Mouse (Mus musculus) left cerebral cortex, postnatal 25 days (tissue): ENCODE results near the gene Calr. TPM values are rescaled to one million over a fixed set of nuclear protein-coding genes. Genes with fewer than 3 reads are reported as not detected.

Experiments used
- DNase-seq, 2 experiments: peaks; one replicate each; pipeline ENCODE4 v3.0.0; 2022; ENCODE audit warnings: low spot score in 2 of 2, mixed read lengths in 1 of 2
- intact Hi-C: fragments of 180-260 bp; cut with DNase I; formaldehyde crosslinking; loops from one replicate; pipeline ENCODE4 v1.15.1; 2025
- total RNA-seq, 2 experiments: library from RNA; stranded (reverse); gene quantifications; 2 replicates each; pipeline ENCODE4 v1.2.3; 2021

Calr gene
- total RNA-seq, 2 experiments from 2014 or later: 562 to 564 TPM

DNA sequence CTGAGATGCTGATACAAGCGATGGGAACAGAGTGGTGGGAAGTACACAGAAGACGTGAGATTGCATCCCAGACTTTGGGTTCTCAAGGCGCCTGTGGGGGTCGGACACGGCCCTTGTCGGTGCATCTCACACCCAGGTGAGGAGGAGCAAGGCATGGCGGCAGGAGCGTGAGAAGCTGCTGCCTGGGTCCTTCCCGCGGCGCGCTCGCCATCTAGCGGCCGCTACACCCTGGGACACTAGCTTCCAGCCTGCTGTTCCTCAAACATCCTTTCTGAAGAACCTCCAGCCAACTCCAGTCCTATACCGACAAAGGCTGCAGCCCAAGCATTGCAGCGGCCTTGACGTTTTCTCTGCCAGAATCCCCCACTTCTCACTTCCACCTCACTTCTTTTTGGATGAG, 23.1 kb downstream of the Calr start:
- DNase-seq: peak; percentile 62 to 79
- intact Hi-C loops: no loop called here

DNA sequence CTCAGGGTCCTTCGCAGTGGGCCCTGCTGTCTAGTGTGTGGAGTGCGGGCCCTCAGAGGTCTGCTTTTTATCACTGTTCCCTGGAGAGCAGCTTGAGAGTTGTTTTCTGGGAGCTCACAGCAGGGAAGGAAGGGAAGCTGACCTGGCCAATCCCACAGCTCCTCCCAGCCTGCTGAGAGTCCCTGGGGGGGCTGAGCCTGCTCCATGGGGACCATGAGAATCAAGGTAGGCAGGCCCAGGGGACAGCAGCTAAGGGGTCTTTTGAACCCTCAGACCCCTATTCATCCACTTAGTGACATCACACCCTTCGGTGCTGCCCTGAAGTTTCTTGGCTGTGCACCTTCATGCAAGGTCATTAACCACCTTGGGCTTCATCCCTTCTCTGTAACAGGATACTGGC, 24.0 kb downstream of the Calr start, which contains the start of gene Dand5:
Dand5 (minus strand) TSS at position 101 of the 400 bp plus-strand sequence.
- intact Hi-C loops: no loop called here

DNA sequence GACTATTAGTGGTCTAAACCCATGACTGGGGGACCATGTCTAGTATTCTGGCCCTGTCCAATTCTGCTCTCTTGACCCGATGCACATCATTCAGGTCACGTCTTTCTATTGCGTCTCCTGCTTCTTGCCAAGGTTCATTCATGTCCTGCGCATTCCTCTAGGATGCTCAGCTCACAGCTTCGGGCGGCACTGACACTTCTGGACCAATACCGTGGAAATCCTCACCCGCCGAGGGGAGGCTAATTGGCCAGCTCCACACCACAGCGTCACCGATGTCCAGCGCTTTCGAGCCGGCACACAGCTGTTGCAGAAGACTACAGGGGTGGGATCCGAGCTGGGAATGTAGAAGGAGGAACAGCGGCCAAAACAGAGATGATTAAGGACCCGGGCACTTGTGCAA, 30.6 kb downstream of the Calr start:
- intact Hi-C loops: no loop called here

More for the DNA sequence above, 24.0 kb downstream of the Calr start, which contains the start of gene Dand5:
- no peak for DNase-seq

DNA sequence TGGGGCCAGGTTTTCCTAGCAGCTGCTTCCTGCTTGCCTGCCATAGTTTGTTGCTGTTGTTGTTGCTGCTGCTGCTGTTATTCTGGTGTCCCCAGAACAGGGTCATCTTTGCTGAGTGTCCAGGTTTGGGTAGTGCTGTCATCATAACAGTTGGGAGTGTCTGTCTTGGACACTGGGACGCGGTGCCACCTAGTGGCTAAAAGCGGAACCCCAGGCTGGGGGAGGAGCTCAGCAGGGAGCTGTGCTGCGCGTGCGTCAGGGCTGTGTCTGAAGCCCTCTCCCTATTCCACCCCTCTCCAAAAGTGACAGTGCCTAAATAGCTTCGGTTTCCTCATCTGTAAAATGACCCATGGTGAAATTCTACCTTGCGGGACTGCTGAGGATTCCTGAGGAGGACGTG, 31.2 kb downstream of the Calr start:
- intact Hi-C loops: no loop called here
- DNase-seq: peak; percentile 95 to 98

More for the DNA sequence above, 30.6 kb downstream of the Calr start:
- no peak for DNase-seq

DNA sequence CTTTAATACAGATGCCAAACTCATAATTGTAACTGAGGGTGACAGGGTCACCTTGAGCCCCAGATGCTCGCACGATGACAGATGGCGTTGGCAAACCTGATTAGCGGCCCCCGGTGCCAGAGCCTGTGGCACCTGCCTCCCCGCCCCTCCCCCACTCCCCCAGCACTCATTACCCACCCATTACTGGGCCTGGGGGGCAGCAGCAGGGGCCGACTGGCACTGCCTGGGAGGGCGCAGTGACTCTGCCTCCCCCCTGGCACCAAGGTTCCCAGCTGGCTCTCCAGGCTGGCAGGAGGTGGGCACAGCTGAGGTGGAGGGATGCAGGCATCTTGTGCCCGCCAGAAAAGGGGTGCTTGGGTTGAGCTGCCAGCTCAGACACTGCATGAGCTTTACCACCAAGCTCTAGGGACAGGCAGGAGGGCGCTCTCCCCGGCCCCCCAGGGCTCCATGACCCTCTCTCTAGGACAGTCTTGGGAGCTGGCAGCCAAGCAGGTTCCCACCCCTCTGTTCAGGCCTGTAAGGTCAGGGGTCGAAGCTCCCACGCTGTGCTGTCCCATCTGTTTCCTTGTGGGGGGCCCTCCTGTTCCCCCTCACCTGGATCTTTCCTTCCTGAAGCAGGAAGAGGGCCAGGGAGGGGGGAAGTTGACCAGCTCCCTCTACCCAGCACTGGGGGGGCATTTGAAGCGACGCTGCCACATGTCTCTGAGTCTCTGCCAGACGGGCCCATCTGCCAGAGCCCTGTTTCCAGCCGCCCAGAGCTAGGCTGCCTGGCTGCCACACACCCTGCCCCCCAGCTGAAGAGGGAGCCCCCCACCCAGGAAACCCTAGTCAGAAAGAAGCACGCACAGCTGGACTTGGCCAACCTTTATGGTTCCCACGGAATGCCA, 31.9 kb downstream of the Calr start:
- intact Hi-C loops: loop anchor here (5.0 kb wide), 1 partner anchor 177 kb away; no protein-coding TSS in a partner anchor
- DNase-seq: no peak

DNA sequence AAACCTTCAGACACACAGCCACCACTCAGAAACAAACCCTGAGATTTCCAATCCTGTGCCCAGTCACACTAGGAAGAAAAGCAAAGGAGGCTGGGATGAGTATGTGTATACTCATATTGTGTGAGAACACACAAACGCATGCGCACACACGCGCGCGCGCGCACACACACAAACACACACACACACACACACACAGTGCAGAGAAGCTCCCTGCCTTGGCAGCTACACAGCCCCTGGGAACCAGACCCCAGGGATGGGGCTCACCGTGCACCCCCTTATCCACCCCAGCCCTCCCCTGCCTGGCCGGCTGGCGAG, 32.5 kb downstream of the Calr start:
- intact Hi-C loops: loop anchor here (5.0 kb wide), 1 partner anchor 177 kb away; no protein-coding TSS in a partner anchor
- no peak for DNase-seq

DNA sequence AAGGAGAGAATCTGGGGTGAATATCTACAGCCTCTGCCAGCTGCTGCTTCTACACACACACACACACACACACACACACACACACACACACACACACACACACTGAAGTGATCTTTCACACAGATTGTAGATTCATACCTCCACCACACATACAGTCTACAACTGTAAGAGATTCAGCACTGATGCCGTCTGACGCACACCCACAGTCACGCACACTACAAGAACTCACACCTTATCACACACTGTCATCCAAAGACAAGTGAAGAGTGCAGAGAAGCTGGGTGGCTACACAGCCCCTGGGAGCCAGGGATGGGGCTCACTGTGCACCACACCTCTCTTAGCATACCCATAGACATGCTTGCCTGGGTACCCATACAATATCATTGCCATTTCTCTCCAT, 32.9 kb downstream of the Calr start:
- intact Hi-C loops: loop anchor here (2.0 to 5.0 kb wide), 4 partner anchors 105 to 221 kb away; no protein-coding TSS in a partner anchor

DNA sequence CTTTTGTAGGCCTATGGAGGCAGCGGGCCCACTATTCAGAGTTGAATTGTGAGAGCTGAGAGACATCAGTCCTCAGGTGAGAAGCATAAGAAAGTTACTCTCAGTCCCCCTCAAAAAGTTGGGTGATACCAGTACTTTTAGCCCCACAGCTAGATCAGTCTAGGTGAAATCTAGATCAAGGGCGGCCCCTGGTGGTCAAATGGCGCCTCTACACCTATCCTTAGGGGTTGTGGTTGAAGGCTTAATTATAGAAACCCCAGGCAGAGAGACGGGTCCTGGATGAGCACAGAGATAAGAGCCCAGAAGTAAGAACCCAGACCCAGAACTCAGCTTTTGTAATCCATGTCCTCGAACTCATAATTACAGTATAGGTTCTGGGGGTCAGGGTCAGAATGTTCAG, 33.7 kb downstream of the Calr start:
- DNase-seq: peak; percentile 76 to 90
- intact Hi-C loops: loop anchor here (2.0 to 5.0 kb wide), 4 partner anchors 104 to 220 kb away; no protein-coding TSS in a partner anchor

More for the DNA sequence above, 32.9 kb downstream of the Calr start:
- DNase-seq: no peak

DNA sequence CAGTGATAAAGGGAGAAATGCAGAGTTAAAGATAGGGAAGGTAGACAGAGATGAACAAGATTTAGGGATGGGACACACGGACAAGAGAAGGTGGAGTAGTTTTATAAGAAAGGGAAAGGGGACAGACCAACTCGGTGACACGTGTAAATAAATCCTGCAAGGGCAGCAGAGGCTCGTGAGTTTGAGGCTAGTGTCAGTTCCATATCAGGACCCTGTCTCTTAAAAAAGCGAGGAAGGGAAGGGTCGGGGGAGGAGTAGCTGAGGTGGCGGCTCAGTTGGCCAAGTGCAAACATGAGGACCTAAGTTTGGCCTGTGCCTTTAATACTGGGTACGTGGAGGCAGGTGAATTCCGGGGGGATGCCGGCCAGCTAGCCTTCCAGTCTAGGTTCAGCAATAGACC, 35.4 kb downstream of the Calr start:
- intact Hi-C loops: loop anchor here (1.0 to 5.0 kb wide), 2 partner anchors 74 to 174 kb away; no protein-coding TSS in a partner anchor

DNA sequence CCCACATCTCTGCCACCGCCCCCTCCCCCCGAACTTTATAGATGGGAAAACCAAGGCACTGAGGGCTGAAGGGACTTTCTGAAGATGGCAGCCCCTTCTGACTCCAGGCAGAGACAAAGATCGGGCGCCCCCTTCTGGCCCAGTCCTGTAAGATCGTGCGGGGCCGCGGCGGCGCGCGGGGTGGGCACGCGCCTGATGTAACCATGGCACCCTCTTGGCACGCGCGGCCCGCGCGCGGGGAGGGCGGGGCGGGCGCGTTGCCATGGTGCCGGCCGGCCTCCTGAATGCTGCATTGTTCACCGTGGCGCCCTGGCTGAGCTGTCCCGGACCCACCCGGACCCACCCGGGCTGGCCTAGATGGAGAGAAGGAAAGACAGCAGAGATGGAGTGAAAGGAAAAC, 35.8 kb downstream of the Calr start:
- peak; percentile 97 for DNase-seq
- intact Hi-C loops: loop anchor here (1.0 to 5.0 kb wide), 2 partner anchors 74 to 174 kb away; no protein-coding TSS in a partner anchor

More for the DNA sequence above, 35.4 kb downstream of the Calr start:
- no peak for DNase-seq

DNA sequence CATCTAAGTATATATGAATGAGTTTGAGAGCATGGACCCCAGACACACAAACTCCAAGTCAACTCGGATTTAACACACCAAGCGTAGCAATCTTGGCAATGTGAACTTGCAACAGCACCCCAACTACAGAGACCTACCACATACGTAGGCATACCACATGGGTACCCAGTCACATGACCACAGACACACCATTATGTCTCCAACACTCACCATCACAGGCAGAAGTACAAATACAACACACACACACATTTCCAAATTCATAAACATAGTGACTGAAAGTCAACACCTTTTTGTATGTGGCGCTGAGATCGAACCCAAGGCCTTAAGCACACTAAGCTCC, 36.8 kb downstream of the Calr start:
- intact Hi-C loops: loop anchor here (5.0 kb wide), 1 partner anchor 173 kb away; no protein-coding TSS in a partner anchor
- no peak for DNase-seq

DNA sequence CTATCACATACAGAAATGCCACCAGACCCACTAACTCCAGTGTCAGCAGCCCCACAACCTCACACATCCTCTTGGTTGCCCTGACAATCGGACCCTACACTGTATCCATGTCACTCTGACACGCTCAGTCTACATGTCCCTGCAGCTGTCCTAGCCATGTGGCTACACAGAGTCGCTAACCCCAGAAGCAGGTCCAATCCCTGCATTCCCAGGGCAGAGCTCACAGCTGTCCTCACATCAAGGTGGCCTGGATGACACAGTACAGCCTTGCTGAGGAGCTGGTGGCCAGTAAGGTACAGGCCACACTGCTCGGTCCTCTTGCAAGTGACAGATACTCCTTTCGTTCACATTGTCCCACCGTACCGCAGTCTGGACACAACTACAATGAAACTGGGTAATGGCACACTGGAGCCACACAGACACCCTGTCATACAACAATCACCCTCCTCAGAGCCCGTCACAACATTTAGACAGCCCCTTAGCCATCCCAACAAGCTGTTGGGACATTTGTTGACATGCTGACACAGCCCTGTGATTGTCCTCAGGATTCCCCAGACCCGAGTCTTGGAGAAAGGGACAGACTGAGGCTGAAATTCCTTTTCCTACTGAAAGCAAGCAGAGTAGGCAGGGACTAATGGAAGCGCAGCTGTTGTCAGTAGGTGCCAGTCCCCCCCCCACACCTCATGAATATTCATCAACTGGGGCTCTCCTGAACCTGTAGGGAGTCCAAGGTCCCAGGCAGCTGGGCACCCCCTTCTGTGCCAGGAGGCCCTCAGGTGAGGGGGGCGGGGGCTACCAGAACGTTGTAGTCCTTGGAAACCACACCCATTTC, 37.4 kb downstream of the Calr start:
- intact Hi-C loops: no loop called here

DNA sequence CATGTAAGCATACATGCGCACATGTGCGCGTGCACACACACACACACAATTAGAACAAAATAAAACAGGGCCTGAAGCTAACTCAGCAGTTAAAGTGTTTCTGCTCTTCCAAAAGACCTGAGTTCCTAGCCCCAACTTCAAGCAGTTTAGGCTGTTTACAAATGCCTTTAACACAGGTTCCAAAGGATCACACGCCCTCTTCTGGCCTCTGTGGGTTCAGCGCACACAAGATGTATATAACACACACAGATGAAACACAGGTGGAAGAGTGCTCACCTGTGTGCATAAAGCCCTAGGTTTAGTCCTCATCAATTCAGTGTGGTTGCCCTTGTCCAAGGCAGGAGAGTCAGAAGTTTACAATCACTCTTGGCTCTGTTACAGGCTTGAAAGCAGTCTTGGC, 40.7 kb downstream of the Calr start:
- intact Hi-C loops: no loop called here
- DNase-seq: no peak

More for the DNA sequence above, 37.4 kb downstream of the Calr start:
- no peak for DNase-seq

DNA sequence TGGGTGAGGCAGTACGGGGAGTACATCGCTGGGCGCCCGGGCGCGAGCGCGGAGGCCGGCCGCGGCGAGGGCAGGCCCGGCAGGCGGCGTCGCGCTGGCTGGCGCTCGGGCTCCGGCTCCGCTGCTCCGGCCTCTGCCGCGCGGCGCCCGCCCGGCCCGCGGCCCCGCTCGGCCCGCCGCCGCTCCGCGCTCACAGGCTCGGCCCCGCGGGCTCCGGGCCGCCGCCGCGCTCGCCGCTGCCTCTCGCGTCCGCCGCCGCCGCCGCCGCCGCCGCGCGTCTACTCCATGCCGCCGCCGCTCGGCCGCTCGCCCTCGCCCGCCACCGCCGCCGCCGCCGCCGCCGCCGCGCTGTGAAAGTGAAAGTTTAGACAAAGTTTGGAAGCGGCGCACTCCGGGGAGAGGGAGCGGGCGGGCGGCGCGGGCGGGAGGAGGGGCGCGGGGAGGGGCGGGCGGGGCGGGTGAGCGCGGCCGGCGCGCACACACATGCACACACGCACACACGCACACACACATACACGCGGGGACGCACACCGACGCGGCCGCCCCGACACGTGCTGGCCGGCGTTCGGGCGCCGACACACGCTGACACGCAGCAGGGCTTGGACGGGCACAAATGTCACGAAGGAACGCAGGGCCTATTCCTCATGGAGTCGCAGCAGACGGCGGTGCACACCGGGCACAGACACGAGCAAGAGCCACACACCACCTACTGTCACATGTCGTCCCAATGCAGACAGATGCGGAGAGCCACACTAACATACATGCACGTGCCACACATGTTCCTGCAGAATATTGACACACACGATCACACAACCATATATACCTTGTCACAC, 46.5 kb downstream of the Calr start, which contains the start of gene Nfix:
Nfix (minus strand) TSS at position 346 of the 833 bp plus-strand sequence.
- DNase-seq: peak; percentile 61 to 67
- intact Hi-C loops: loop anchor here (5.0 kb wide), 1 partner anchor 33 kb away; no protein-coding TSS in a partner anchor

DNA sequence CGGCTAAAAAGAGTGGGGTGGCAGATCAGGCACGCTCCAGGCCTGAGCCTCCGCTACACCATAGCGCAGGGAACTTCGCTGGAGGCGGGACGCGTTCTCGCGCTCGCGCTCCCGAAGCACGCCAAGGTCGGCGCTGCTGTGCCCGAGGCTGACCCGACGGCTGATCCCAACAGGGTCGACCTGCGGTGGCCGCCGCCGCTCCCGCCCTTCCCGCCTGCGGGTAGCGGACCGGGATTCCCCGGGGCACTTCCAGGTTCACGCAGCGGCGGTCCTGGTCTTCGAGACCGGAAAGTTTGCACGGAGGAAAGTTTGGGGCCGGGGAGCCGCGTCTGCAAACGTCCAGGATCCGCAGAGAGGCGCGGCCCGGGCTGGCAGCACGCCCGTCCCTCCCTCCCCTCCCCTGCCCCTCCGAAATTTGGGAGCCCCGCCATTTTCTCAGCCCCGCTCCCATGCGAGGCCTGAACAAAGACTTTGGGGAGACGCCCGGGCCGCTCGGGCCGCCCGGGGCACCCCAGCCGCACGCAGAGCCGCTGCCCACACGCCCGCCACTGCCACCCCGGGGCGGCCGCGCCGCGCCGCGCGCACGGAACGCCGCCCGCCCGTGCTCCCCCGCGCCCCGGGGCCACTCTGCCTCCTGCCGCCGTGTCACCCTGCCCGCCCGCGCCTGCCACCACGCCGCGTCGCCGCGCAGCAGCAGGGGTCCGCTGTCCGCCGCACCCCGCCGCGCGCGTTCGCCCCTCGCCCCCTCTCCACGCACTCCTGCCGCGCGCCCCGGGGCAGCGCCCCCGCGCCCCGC, 47.4 kb downstream of the Calr start:
- intact Hi-C loops: no loop called here
- peak in 1 of 2 experiments; percentile 52 for DNase-seq

DNA sequence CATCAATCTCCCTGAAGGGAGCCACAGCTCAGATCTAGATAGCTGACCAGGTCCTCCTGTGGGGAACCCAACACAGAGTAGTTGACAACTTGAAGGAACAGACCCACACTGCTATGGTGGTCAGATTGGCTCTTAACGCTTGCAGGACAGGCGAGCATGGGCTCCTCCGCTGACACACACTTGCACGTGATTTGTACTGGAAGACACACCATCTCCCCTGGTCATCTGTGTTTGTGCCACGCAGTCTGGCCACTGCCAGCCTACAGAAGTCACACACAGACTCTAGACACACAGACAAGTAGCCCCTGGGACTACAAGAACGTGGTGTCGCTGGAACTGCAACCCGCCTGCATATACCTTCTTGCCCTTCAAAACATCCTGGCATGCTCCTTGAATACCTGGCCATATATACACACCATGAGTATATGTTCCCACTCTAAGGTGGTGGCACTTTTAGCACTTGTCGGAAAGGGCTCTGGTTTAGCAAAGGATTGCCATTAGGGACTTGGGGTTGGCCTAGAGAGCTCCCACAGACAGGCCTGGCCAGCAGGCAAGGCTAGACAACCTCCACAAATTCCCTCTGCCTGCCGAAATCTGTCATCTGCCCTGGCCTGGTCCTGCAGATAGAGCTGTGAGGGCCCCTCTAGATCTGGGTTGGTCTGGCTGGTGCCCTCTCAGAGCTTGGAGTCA, 48.1 kb downstream of the Calr start:
- intact Hi-C loops: no loop called here
- DNase-seq: no peak

DNA sequence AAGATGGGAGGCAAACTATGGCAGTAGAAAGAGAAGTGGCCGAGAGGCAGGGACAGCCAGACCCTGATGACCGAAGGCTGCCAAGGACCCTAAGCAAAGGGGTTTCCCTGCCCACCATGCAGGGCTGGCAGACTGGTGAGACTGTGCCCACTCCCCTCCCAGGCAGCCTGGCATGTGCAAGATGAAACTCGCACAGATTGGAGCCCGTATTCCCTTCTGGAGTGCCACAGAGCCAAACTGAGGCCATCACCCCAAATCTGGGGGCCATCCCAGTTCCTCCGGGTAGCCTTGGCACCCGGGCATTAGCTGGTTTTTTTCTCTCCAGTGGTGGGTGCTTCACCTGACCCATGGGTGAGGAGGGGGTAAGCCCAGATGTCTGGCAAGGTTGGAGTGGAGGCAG, 48.8 kb downstream of the Calr start:
- intact Hi-C loops: no loop called here
- no peak for DNase-seq
